In the genomic region with DNA sequence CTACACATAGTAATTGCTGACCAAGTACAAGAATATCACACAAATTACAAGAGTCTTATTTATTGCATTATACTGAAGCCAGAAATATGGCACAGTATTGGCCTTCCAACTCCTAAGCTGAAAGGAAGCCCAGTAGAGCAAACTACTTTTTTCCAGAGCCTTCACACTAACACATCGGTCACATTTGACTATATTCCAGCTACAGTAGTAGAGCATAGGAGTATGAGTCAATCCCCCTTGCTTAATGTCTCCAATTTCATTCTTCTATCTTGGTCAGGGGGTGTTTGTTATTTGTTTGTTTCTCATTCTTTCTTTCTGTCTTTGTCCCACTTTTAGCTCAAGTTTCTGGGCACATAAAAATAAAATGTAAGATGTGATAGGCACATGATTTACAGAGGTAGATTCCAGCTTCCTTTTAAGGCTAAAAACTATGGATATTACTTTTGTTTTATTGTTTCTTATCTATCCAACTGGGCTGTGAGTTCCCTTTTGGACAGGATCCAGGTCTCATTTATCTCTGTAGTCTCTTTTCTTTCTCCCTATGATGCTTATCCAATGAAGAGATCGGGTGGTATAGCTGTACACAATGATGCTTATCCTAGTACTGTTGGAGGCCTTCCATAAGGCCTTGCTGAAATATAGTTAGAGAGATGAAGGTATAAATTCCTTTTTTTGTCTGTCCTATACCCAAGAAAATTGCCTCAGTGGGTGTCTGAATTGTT, we compare ENCODE assay signal across 23 mouse cellular contexts. TPM values are rescaled to one million over a fixed set of nuclear protein-coding genes. Genes with fewer than 3 reads are reported as not detected.
DNase-seq lines count a peak whose midpoint lies in the region; ATAC-seq and TF ChIP-seq lines count a peak whose summit lies in the region.
"Had no signal": no experiment of that assay in that cellular context is flagged by ENCODE, and none has a peak within 500 bp of the region (broad histone marks: within the 10 kb centered on the region; RNA-seq: fewer than 3 reads in every experiment).

No protein-coding gene starts in this region.

- ATAC-seq in kidney, embryonic 16.5 days (ENCODE audit: low FRiP score, low TSS enrichment): peak; percentile 42; the same call in 1 of the 2 replicates
- no peak; the same call in 1 of the 2 replicates for ATAC-seq in lung, embryonic 15.5 days (ENCODE audit: borderline replicate concordance, extremely low read depth, low FRiP score, low TSS enrichment)
- no peak for ATAC-seq in liver, postnatal 0 days
- ATAC-seq: forebrain, embryonic 14.5 days; forebrain, postnatal 0 days had no signal

- no peak overlapping the region for H3K4me2 ChIP-seq in kidney, embryonic 16.5 days (replicated peaks; ENCODE audit: low read depth, low read length)
- H3K4me2 ChIP-seq in lung, embryonic 15.5 days: no peak overlapping the region
- H3K4me2 ChIP-seq in liver, postnatal 0 days (ENCODE audit: low read depth, low read length): no peak overlapping the region
- H3K4me2 ChIP-seq: embryonic facial prominence, embryonic 12.5 days; embryonic facial prominence, embryonic 15.5 days; heart, embryonic 11.5 days; hindbrain, embryonic 12.5 days; hindbrain, embryonic 15.5 days had no signal

- H3K4me3 ChIP-seq in kidney, embryonic 16.5 days (ENCODE audit: low read length): no peak overlapping the region
- H3K4me3 ChIP-seq in lung, embryonic 15.5 days: no peak overlapping the region
- H3K4me3 ChIP-seq in MEL (ENCODE audit: control insufficient read depth in 1 of 2, insufficient read depth in 1 of 2, low read depth in 2 of 2, low read length in 2 of 2): no peak overlapping the region
- H3K4me3 ChIP-seq in liver, postnatal 0 days (ENCODE audit: low read depth, low read length): no peak overlapping the region
- H3K4me3 ChIP-seq: embryonic facial prominence, embryonic 12.5 days; embryonic facial prominence, embryonic 15.5 days; gastrocnemius, adult 2 months; hindbrain, embryonic 12.5 days; hindbrain, embryonic 15.5 days had no signal

- TF ChIP-seq POLR2A in MEL (IDR thresholded peaks at IDR 0.05; ENCODE audit: control insufficient read depth in 1 of 2, insufficient read depth in 1 of 2, low read depth in 1 of 2, low read length in 2 of 2, poor library complexity in 1 of 2): no peak

- 64% methylated on average over 2 of the region's 2 CpGs for WGBS in kidney, embryonic 16.5 days
- WGBS in lung, embryonic 15.5 days: 39% methylated on average over 2 of the region's 2 CpGs
- 67% methylated on average over 2 of the region's 2 CpGs for WGBS in liver, postnatal 0 days (ENCODE audit: insufficient replicate concordance)

- no peak for DNase-seq in kidney, postnatal 10 days
- no peak for DNase-seq in lung, postnatal 10 days
- peak; percentile 73 for DNase-seq in 3T3-L1 (ENCODE audit: low read depth, low spot score)
- peak; percentile 45 for DNase-seq in MEL (ENCODE audit: low read depth, low spot score)
- DNase-seq in liver, postnatal 0 days: no peak
- no peak for DNase-seq in layer of hippocampus, postnatal 14 days (ENCODE audit: low spot score in 2 of 2)
- DNase-seq: adrenal gland, postnatal 10 days; adrenal gland, postnatal 36 days; cerebellum, adult 18-20 months; cerebellum, adult 9-10 months; cerebellum, postnatal 14 days; forebrain, postnatal 0 days; gastrocnemius, adult 2 months; gastrocnemius, postnatal 14 days; heart, adult 11 months had no signal

- no peaks in the 10 kb centered on the region for H3K27me3 ChIP-seq in kidney, embryonic 16.5 days (ENCODE audit: insufficient read depth, low read length)
- H3K27me3 ChIP-seq in lung, embryonic 15.5 days: no peaks in the 10 kb centered on the region
- no peaks in the 10 kb centered on the region for H3K27me3 ChIP-seq in MEL (ENCODE audit: control insufficient read depth in 1 of 2, insufficient read depth in 2 of 2, low read length in 2 of 2)
- H3K27me3 ChIP-seq in liver, postnatal 0 days (ENCODE audit: insufficient read depth, low read length): no peaks in the 10 kb centered on the region
- H3K27me3 ChIP-seq: embryonic facial prominence, embryonic 12.5 days; embryonic facial prominence, embryonic 15.5 days; hindbrain, embryonic 12.5 days; hindbrain, embryonic 15.5 days had no signal

- peak overlapping the region; percentile 69; the same call in 1 of the 2 replicates for H3K27ac ChIP-seq in kidney, embryonic 16.5 days (ENCODE audit: low read length)
- H3K27ac ChIP-seq in lung, embryonic 15.5 days: peak overlapping the region; percentile 14; the same call in 1 of the 2 replicates
- no peak overlapping the region for H3K27ac ChIP-seq in MEL (ENCODE audit: control insufficient read depth, low read depth, low read length)
- H3K27ac ChIP-seq in liver, postnatal 0 days (ENCODE audit: low read depth): no peak overlapping the region
- H3K27ac ChIP-seq: embryonic facial prominence, embryonic 12.5 days; embryonic facial prominence, embryonic 15.5 days; gastrocnemius, adult 2 months; hindbrain, embryonic 12.5 days; hindbrain, embryonic 15.5 days had no signal

- TF ChIP-seq EP300 in MEL (IDR thresholded peaks at IDR 0.05; ENCODE audit: low read depth in 1 of 2, low read length in 2 of 2): peak; percentile 73; a peak in 3 of 4 replicates
- no peak for TF ChIP-seq EP300 in liver, postnatal 0 days (IDR thresholded peaks at IDR 0.05; ENCODE audit: low read depth)

- no peaks in the 10 kb centered on the region for H3K4me1 ChIP-seq in kidney, embryonic 16.5 days (ENCODE audit: insufficient read depth, low read length)
- H3K4me1 ChIP-seq in lung, embryonic 15.5 days: no peaks in the 10 kb centered on the region
- peaks cover 35 to 37% of the 10 kb centered on the region in 2 experiments for H3K4me1 ChIP-seq in MEL (ENCODE audit: control insufficient read depth in 1 of 2, insufficient read depth in 2 of 2, low read length in 2 of 2)
- peaks cover 4% of the 10 kb centered on the region for H3K4me1 ChIP-seq in liver, postnatal 0 days (ENCODE audit: insufficient read depth)
- H3K4me1 ChIP-seq: embryonic facial prominence, embryonic 12.5 days; embryonic facial prominence, embryonic 15.5 days; hindbrain, embryonic 12.5 days; hindbrain, embryonic 15.5 days had no signal

- H3K9ac ChIP-seq in kidney, embryonic 16.5 days (replicated peaks; ENCODE audit: low read length): no peak overlapping the region
- H3K9ac ChIP-seq in lung, embryonic 15.5 days: no peak overlapping the region
- H3K9ac ChIP-seq in MEL (ENCODE audit: control insufficient read depth, low read depth, low read length, poor library complexity, severe bottlenecking): no peak overlapping the region
- no peak overlapping the region for H3K9ac ChIP-seq in liver, postnatal 0 days (replicated peaks)
- H3K9ac ChIP-seq: embryonic facial prominence, embryonic 12.5 days; embryonic facial prominence, embryonic 15.5 days; forebrain, postnatal 0 days; hindbrain, embryonic 12.5 days; hindbrain, embryonic 15.5 days had no signal

- H3K9me3 ChIP-seq in kidney, embryonic 16.5 days (ENCODE audit: low read length): no peaks in the 10 kb centered on the region
- H3K9me3 ChIP-seq in lung, embryonic 15.5 days: no peaks in the 10 kb centered on the region
- H3K9me3 ChIP-seq in MEL (replicated peaks; ENCODE audit: insufficient read depth, low read length): no peaks in the 10 kb centered on the region
- H3K9me3 ChIP-seq in liver, postnatal 0 days (ENCODE audit: low read length): no peaks in the 10 kb centered on the region
- H3K9me3 ChIP-seq: embryonic facial prominence, embryonic 12.5 days; embryonic facial prominence, embryonic 15.5 days; hindbrain, embryonic 12.5 days; hindbrain, embryonic 15.5 days had no signal

- no peaks in the 10 kb centered on the region for H3K79me2 ChIP-seq in MEL (ENCODE audit: control insufficient read depth, insufficient read depth, low read length, poor library complexity)

- no peak for TF ChIP-seq RAD21 in MEL (IDR thresholded peaks at IDR 0.05; ENCODE audit: low read depth, low read length)

- H3K36me3 ChIP-seq in kidney, embryonic 16.5 days (ENCODE audit: insufficient read depth, low read length): no peaks in the 10 kb centered on the region
- no peaks in the 10 kb centered on the region for H3K36me3 ChIP-seq in lung, embryonic 15.5 days
- H3K36me3 ChIP-seq in MEL (ENCODE audit: control insufficient read depth in 1 of 2, insufficient read depth in 2 of 2, low read length in 2 of 2): peaks cover 0 to 57% of the 10 kb centered on the region in 2 experiments; a peak in 2 of 4 replicates
- no peaks in the 10 kb centered on the region for H3K36me3 ChIP-seq in liver, postnatal 0 days (replicated peaks; ENCODE audit: insufficient read depth, low read length)
- H3K36me3 ChIP-seq: embryonic facial prominence, embryonic 12.5 days; embryonic facial prominence, embryonic 15.5 days; hindbrain, embryonic 12.5 days; hindbrain, embryonic 15.5 days had no signal

- no peak for TF ChIP-seq CTCF in MEL (IDR thresholded peaks at IDR 0.05 in 2 of 3, conservative IDR thresholded peaks at IDR 0.05 in 1 of 3; ENCODE audit: control insufficient read depth in 1 of 3, insufficient read depth in 1 of 3, low read depth in 2 of 3, low read length in 3 of 3, poor library complexity in 1 of 3, severe bottlenecking in 1 of 3)
- TF ChIP-seq CTCF in liver, postnatal 0 days (IDR thresholded peaks at IDR 0.05; ENCODE audit: low read depth): no peak

TF ChIP-seq in MEL, 35 proteins besides CTCF, POLR2A, EP300 and RAD21 (continues in another document):
- TF ChIP-seq ETS1 (IDR thresholded peaks at IDR 0.05; ENCODE audit: low read depth, low read length) (peak; percentile 75), MYC (IDR thresholded peaks at IDR 0.05; ENCODE audit: low read depth, low read length) (no peak), ELF1 (IDR thresholded peaks at IDR 0.05; ENCODE audit: low read depth, low read length) (no peak), MEF2A (IDR thresholded peaks at IDR 0.05; ENCODE audit: extremely low read depth, insufficient replicate concordance, low read depth, low read length, poor library complexity, severe bottlenecking) (no peak), SIN3A (IDR thresholded peaks at IDR 0.05; ENCODE audit: low read length) (no peak; the same call in 1 of the 2 replicates), TCF12 (IDR thresholded peaks at IDR 0.05; ENCODE audit: low read depth, low read length) (peak; percentile 57), ZNF384 (IDR thresholded peaks at IDR 0.05; ENCODE audit: low read depth, low read length) (no peak), ZKSCAN1 (IDR thresholded peaks at IDR 0.05; ENCODE audit: low read depth, low read length) (no peak), KAT2A (conservative IDR thresholded peaks at IDR 0.05; ENCODE audit: low read depth, low read length) (no peak), POLR2AphosphoS2 (IDR thresholded peaks at IDR 0.05; ENCODE audit: low read length) (no peak), MAX (IDR thresholded peaks at IDR 0.05; ENCODE audit: low read length) (no peak)

RNA-seq across cellular contexts. Expression of a gene that starts 38.5 kb away (rescaled TPM):
- polyA plus RNA-seq in kidney, embryonic 16.5 days (2015; fragmentation: Nextera tagmentation; extraction: Ambion mirVana): 14.0 and 14.2 TPM in 2 replicates
- polyA plus RNA-seq in lung, embryonic 15.5 days (2015; fragmentation: Nextera tagmentation; extraction: Ambion mirVana): 11.7 and 13.1 TPM in 2 replicates
- 7.2 and 8.2 TPM in 2 replicates for total RNA-seq in MEL (2012; rRNA removed)
- polyA plus RNA-seq in MEL (2012; ENCODE audit: insufficient read depth in 1 of 2, insufficient read length in 2 of 2, low read depth in 1 of 2, low replicate concordance in 2 of 2, missing spikeins in 1 of 2): 10 to 100 TPM in 1 of 2 experiments, not detected in 1; 14.3 TPM
- polyA plus RNA-seq in liver, postnatal 0 days (2015; fragmentation: Nextera tagmentation; extraction: Ambion mirVana): 7.8 and 8.5 TPM in 2 replicates
- 10 to 100 TPM; 64.7 to 66.4 TPM for total RNA-seq in layer of hippocampus, postnatal 14 days (2021)

Comparison
In these comparisons a context has a peak if more than half of its experiments do, and no peak if none do; other contexts are left out.
1. H3K27ac ChIP-seq: peak in kidney, embryonic 16.5 days (single experiment) and lung, embryonic 15.5 days (single experiment); none in MEL (single experiment) and liver, postnatal 0 days (single experiment).
2. DNase-seq: peak in 3T3-L1 (single experiment) and MEL (single experiment); none in kidney, postnatal 10 days (single experiment), lung, postnatal 10 days (single experiment), liver, postnatal 0 days (single experiment) and layer of hippocampus, postnatal 14 days (0 of 2).